In genomic region chr8:105757796-105758276, GRCm38 (mm10) we compare ENCODE assay signal across 8 mouse cellular contexts. TPM values are rescaled to one million over a fixed set of nuclear protein-coding genes. Genes with fewer than 3 reads are reported as not detected.
DNase-seq lines count a peak whose midpoint lies in the region; ATAC-seq and TF ChIP-seq lines count a peak whose summit lies in the region.

No protein-coding gene starts in this region.

- peaks cover 4% of the 10 kb centered on the region; the same call in 1 of the 2 replicates for H3K4me1 ChIP-seq in kidney, adult 2 months (ENCODE audit: control insufficient read depth, insufficient read depth, low read length)
- peaks cover 5% of the 10 kb centered on the region for H3K4me1 ChIP-seq in midbrain, embryonic 11.5 days (ENCODE audit: control insufficient read depth, insufficient read depth, low read length)

- H3K9ac ChIP-seq in midbrain, embryonic 11.5 days (ENCODE audit: low read length) = peak overlapping the region; percentile 87

- 3% methylated on average over 12 of the region's 12 CpGs for WGBS in kidney, adult 2 months
- WGBS in midbrain, embryonic 11.5 days = 3% methylated on average over 12 of the region's 12 CpGs

- no peaks in the 10 kb centered on the region for H3K27me3 ChIP-seq in kidney, adult 2 months (replicated peaks; ENCODE audit: control insufficient read depth, insufficient read depth, low read length)
- H3K27me3 ChIP-seq in midbrain, embryonic 11.5 days (ENCODE audit: control insufficient read depth, insufficient read depth, low read length) = no peaks in the 10 kb centered on the region

- H3K4me3 ChIP-seq in kidney, adult 2 months (ENCODE audit: insufficient read depth, low read depth, low read length) = peak overlapping the region; percentile 84
- H3K4me3 ChIP-seq in midbrain, embryonic 11.5 days (ENCODE audit: low read depth, low read length) = peak overlapping the region; percentile 90

- no peak for TF ChIP-seq POLR2A in kidney, adult 2 months (IDR thresholded peaks at IDR 0.05; ENCODE audit: low read depth, low read length)

- ATAC-seq in midbrain, embryonic 11.5 days (ENCODE audit: low FRiP score) = no peak
- ATAC-seq in cerebellum, adult (ENCODE audit: insufficient number of reproducible peaks, low FRiP score, low TSS enrichment) = no peak

- H3K27ac ChIP-seq in kidney, adult 2 months (ENCODE audit: insufficient read depth, low read depth, low read length) = no peak overlapping the region; the same call in 1 of the 2 replicates
- H3K27ac ChIP-seq in midbrain, embryonic 11.5 days (ENCODE audit: low read depth, low read length) = peak overlapping the region; percentile 58

- H3K4me2 ChIP-seq in midbrain, embryonic 11.5 days = peak overlapping the region; percentile 58

- H3K36me3 ChIP-seq in kidney, adult 2 months (ENCODE audit: control insufficient read depth, insufficient read depth, low read length) = no peaks in the 10 kb centered on the region
- no peaks in the 10 kb centered on the region for H3K36me3 ChIP-seq in midbrain, embryonic 11.5 days (ENCODE audit: control insufficient read depth, insufficient read depth, low read length)

- no peak for TF ChIP-seq CTCF in kidney, adult 2 months (conservative IDR thresholded peaks at IDR 0.05; ENCODE audit: insufficient read depth, insufficient read length, low read depth, low read length)

- no peaks in the 10 kb centered on the region for H3K9me3 ChIP-seq in midbrain, embryonic 11.5 days (ENCODE audit: control insufficient read depth, low read length)

- no peak for DNase-seq in kidney, adult 2 months
- DNase-seq in kidney, adult 9 months = no peak
- DNase-seq in R1 (ENCODE audit: low read depth, low spot score) = peak; percentile 60
- peak; percentile 16 for DNase-seq in forelimb bud, embryonic 11.5 days (ENCODE audit: low read depth, low spot score)
- DNase-seq in midbrain, embryonic 11.5 days (ENCODE audit: low spot score, missing footprints) = peak; percentile 90
- no peak for DNase-seq in frontal cortex, postnatal 14 days (ENCODE audit: low spot score in 2 of 2)
- DNase-seq in urinary bladder, postnatal 10 days (ENCODE audit: low spot score) = no peak

RNA-seq across cellular contexts. Expression of gene Gfod2, which starts 0.6 kb away (rescaled TPM):
- polyA plus RNA-seq in kidney, adult 2 months (2012; rRNA removed) = 7.5 and 7.8 TPM in 2 replicates
- polyA plus RNA-seq in midbrain, embryonic 11.5 days (2014; fragmentation: Nextera tagmentation; extraction: Ambion mirVana) = 36.5 and 38.8 TPM in 2 replicates

RNA-seq across cellular contexts. Expression of gene Enkd1, which starts 49.8 kb away (rescaled TPM):
- polyA plus RNA-seq in kidney, adult 2 months (2012; rRNA removed) = 6.8 and 7.6 TPM in 2 replicates
- polyA plus RNA-seq in midbrain, embryonic 11.5 days (2014; fragmentation: Nextera tagmentation; extraction: Ambion mirVana) = 33.7 and 33.9 TPM in 2 replicates

RNA-seq across cellular contexts. Expression of gene 4933405L10Rik, which starts 50.4 kb away (rescaled TPM):
- 0.10 and 0.19 TPM in 2 replicates for polyA plus RNA-seq in kidney, adult 2 months (2012; rRNA removed)
- not detected in 2 replicates for polyA plus RNA-seq in midbrain, embryonic 11.5 days (2014; fragmentation: Nextera tagmentation; extraction: Ambion mirVana)

RNA-seq across cellular contexts. Expression of gene Pard6a, which starts 56.9 kb away (rescaled TPM):
- polyA plus RNA-seq in kidney, adult 2 months (2012; rRNA removed) = 18.7 and 20.8 TPM in 2 replicates
- polyA plus RNA-seq in midbrain, embryonic 11.5 days (2014; fragmentation: Nextera tagmentation; extraction: Ambion mirVana) = 22.2 and 26.2 TPM in 2 replicates

RNA-seq across cellular contexts. Expression of gene Acd, which starts 56.9 kb away (rescaled TPM):
- 39.9 and 44.4 TPM in 2 replicates for polyA plus RNA-seq in kidney, adult 2 months (2012; rRNA removed)
- 63.2 and 66.8 TPM in 2 replicates for polyA plus RNA-seq in midbrain, embryonic 11.5 days (2014; fragmentation: Nextera tagmentation; extraction: Ambion mirVana)

Comparison
In these comparisons a context has a peak if more than half of its experiments do, and no peak if none do; other contexts are left out.
1. DNase-seq: peak in R1 (single experiment), forelimb bud, embryonic 11.5 days (single experiment) and midbrain, embryonic 11.5 days (single experiment); none in kidney, adult 2 months (single experiment), kidney, adult 9 months (single experiment), frontal cortex, postnatal 14 days (0 of 2) and urinary bladder, postnatal 10 days (single experiment).